Mouse (Mus musculus): ENCODE measurements around the gene Ikzf1. TPM values are rescaled to one million over a fixed set of nuclear protein-coding genes. Genes with fewer than 3 reads are reported as not detected.
A peak's percentile ranks its signal among the peaks of the same experiment; 100 is the strongest.

The Ikzf1 gene
- total RNA-seq, 2 experiments from 2014 or later = 2.6 to 3.9 TPM

DNA sequence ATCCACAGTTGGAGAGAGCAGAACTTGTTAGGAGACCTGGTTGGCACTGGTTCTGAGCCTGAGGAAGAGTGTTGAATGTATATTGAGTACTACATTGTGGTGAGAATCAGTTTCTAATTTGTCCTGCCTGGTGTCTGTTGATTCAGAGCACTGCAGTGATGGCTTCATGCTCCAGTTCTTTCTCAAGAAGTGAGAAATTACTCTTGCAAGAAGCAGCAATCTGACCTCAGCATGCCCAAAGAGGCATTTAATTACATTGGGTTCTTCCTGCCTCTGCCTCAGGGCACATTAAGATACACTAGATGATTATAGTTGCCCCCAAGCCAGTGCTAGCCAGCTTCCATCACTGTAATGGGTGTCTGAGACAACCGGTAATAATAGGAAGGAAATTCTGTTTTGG lies 74.1 kb downstream of the Ikzf1 start:
- DNase-seq (ENCODE audit: low spot score in 2 of 2) = no peak

- DNase-seq (ENCODE audit: low spot score in 2 of 2) = no peak
Observed at GRCm38 (mm10) chr11:11763211-11763666, 78.4 kb downstream of the Ikzf1 start.

DNA sequence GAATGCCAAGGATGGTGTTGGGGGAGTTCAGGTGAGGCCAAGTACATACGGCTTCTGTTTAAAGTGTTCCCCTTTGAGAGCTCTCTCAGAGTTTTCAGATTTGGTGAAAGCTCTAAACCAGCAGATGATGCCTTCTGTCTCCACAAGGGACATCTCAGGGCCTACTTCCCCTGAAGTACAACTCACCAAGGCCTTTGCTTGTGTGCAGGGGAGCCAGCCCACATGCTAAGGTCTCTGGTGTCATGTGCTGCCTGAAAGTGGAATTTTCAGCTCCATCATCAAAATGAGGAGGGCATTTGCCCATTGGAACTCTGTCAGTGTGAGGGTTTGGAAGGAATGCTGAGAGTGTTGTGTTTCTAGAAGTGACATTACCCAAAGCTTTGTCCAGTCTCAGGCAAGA lies 80.6 kb downstream of the Ikzf1 start:
- no peak for DNase-seq (ENCODE audit: low spot score in 2 of 2)

DNA sequence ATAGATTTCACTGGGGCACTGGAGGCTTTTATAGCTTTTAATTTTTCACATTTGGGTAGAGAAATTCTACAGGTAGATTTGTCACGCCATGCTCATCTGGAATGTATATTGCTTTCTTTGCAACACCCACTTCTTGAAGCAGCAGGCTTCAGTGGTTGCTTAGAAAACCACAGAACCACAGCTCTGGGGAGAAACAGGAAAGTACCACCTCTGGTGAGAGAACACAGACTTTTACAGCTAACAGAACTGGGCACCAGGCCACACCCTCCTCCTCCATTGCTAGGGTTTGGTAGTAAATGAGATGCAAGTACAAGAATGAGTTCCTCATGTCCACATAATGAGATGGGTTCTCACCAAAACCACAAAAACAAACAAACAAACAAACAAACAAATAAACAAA lies 81.3 kb downstream of the Ikzf1 start:
- no peak for DNase-seq (ENCODE audit: low spot score in 2 of 2)

GRCm38 (mm10) chr11:11766736-11767135 lies 81.9 kb downstream of the Ikzf1 start:
- no peak for DNase-seq (ENCODE audit: low spot score in 2 of 2)

DNA sequence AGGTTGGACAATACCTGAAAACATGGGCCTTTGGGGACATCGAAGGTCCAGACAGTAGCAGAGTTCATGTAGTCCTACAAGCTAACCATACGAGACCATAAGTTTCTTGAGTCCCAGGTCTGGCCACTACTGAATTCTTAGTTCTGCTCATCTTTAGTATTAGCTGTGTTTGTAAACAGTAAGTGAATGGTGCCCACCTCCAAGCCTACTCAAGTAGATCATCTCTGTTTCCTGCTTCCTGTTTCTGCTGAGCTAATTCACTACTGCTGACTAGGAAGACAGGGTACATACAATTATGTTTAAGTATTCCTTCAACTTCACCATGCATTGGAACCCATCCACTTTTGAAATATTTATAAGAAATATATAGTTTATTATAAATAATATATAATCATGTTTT lies 83.3 kb downstream of the Ikzf1 start:
- DNase-seq (ENCODE audit: low spot score in 2 of 2) = no peak

GRCm38 (mm10) chr11:11769281-11769680 lies 84.5 kb downstream of the Ikzf1 start:
- DNase-seq (ENCODE audit: low spot score in 2 of 2) = no peak

GRCm38 (mm10) chr11:11770691-11771090 lies 85.9 kb downstream of the Ikzf1 start:
- no peak for DNase-seq (ENCODE audit: low spot score in 2 of 2)

DNA sequence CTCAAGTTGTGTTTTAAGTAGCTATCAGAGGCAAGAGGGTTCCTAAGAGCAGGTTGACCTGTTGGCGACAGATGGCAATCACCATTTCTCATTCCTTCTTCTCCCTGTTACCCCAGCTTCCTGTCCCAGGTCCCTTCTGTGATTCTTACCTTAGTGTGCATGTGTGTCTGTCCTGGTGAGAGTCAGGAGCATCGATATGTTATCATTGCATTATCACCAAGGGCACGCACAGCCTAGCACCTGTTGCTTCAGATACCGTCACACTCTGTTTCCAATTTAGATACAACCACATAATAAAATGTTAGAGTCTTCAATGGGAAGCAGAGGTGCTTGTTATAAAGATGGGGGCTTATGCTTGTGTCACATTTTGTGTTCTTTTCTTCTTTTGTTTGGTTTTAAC lies 87.4 kb downstream of the Ikzf1 start:
- DNase-seq (ENCODE audit: low spot score in 2 of 2) = no peak

DNA sequence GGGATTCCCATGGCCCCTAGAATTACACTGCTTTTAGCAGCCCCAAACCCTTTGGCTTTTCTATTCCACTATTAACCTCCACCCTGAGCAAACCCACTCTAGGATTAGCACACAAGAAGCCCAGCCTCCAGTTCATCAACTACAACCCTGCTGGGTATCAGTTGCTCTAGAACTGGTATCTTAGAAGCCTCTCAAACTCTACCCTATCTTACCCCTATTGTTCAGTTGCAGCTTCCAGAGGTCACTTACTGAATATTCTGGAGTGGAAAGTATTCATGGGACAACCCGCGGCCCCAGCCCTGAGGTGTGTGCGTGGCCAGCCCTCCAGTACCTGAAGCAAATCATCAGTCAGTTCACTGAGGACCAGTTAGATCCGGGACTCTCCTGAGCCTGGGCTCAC lies 89.6 kb downstream of the Ikzf1 start:
- DNase-seq (ENCODE audit: low spot score in 2 of 2) = no peak

- no peak for DNase-seq (ENCODE audit: low spot score in 2 of 2)
Observed at GRCm38 (mm10) chr11:11774893-11775292, 90.1 kb downstream of the Ikzf1 start.

DNA sequence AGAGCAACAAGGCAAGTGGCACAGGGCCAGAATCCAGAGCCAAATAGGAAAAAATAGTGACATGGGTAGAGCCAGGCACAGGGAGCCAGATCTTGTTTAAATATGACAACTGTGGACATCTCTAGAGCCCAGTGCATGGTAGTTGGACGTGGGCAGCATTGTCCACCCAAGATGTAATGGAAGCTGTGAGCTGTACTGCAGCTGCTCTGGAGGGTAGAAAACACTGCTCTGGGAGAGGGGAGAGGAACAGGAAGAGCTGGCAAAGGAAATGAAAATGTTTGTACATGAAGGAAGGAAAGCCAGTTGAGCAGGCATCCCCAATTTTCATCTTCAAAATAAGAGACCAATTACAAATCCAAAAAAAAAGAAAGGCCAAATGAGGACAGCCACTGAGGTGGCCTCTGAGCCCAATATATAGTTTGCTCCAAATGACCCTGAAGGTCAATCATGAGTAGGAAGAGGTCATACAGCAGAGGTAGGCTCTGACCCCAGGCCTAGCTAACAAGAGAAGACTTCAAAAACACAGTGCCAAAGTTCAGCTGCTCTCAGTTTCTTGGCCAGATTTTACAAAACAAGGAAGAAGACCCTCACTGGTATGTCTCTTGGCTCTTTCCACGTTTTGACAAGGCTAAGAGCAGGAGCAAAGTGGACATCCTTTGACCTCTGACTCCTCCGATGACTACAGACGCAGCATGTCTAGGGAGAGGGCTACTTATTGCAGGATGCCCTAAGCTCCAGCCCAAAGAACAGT lies 91.4 kb downstream of the Ikzf1 start:
- DNase-seq (ENCODE audit: low spot score in 2 of 2) = no peak

- DNase-seq (ENCODE audit: low spot score in 2 of 2) = no peak
Observed at GRCm38 (mm10) chr11:11776822-11777174, 92.0 kb downstream of the Ikzf1 start.

DNA sequence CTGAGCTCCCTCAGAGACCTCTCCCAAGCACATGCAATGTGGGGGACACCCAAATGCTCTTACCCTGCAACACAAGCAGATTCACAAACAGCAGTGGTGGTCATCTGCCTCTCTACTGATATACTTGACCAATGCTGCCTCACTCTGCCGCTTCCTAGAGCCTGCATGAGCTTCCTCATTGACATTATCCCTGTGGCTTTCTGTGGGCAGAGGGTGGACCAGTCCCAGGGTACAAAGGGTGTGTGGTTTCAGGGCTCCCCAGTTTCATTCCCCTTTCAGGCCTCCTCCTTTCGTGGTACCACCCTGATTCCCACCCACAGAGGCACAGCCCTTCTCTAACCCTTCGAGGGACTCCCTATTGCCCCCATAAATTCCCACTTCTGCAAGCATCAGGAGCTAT lies 92.4 kb downstream of the Ikzf1 start:
- no peak for DNase-seq (ENCODE audit: low spot score in 2 of 2)

- DNase-seq (ENCODE audit: low spot score in 2 of 2) = no peak
Observed at GRCm38 (mm10) chr11:11777796-11778195, 93.0 kb downstream of the Ikzf1 start.

- no peak for DNase-seq (ENCODE audit: low spot score in 2 of 2)
Observed at GRCm38 (mm10) chr11:11778345-11778744, 93.5 kb downstream of the Ikzf1 start.

- no peak for DNase-seq (ENCODE audit: low spot score in 2 of 2)
Observed at GRCm38 (mm10) chr11:11781728-11782127, 96.9 kb downstream of the Ikzf1 start.

- DNase-seq (ENCODE audit: low spot score in 2 of 2) = no peak
Observed at GRCm38 (mm10) chr11:11785457-11785856, 100.7 kb downstream of the Ikzf1 start.

GRCm38 (mm10) chr11:11788521-11788974 lies 103.7 kb downstream of the Ikzf1 start:
- DNase-seq (ENCODE audit: low spot score in 2 of 2) = peak; percentile 78 to 80

GRCm38 (mm10) chr11:11794626-11795025 lies 109.8 kb downstream of the Ikzf1 start:
- no peak for DNase-seq (ENCODE audit: low spot score in 2 of 2)

- no peak for DNase-seq (ENCODE audit: low spot score in 2 of 2)
Observed at GRCm38 (mm10) chr11:11798690-11799089, 113.9 kb downstream of the Ikzf1 start.

DNA sequence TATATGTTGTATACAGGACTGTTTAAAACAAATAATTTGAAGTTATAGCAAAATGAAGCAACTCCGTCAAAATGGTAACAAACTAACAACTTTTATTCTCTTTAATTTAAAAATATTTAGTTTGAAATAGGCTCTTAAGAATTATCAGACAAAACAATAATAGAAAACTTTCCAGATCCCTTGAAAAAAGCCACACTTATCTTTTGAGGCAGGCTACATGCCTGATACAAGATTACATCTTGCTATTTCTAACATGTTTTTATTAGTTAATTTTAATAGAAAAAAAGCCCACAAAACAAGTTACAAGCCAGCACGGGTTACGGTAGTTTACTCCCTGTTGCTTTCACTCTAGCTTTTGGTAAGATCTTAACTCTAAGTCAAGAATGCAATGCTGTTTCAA lies 115.5 kb downstream of the Ikzf1 start:
- no peak for DNase-seq (ENCODE audit: low spot score in 2 of 2)

GRCm38 (mm10) chr11:11801067-11801466 lies 116.3 kb downstream of the Ikzf1 start:
- no peak for DNase-seq (ENCODE audit: low spot score in 2 of 2)

Measured in adrenal gland, adult 18-20 months (tissue).